Mouse (Mus musculus): ENCODE results near the gene Cnpy1. TPM values are rescaled to one million over a fixed set of nuclear protein-coding genes. Genes with fewer than 3 reads are reported as not detected.

Gene Cnpy1
- polyA plus RNA-seq, 2 experiments, result 0.09 TPM; not detected in 1

DNA sequence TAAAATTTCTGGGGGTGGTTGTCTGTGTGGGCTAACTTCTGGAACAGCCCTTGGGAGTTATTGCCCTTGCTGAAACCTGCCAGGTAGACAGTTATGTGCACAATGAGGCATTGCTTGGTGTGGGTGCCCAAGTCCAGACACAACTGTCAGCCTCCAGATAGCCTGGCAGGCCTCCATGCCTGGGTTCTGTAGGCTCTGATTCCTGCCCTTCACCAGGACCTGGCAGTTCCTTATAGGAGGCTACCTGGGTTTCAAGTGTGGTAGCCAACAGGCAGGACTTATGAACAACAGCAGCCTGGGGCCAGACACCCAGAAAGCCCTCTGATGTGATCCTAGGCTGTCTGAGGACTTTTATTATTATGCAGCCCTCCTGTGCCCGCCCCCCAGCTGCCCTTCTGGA, 81.7 kb downstream of the Cnpy1 start:
- Histone ChIP-seq H3K4me2 (ENCODE audit: low read depth) (no peak overlapping the region), H3K9ac (replicated peaks) (no peak overlapping the region), H3K36me3 (replicated peaks; ENCODE audit: control insufficient read depth, insufficient read depth, low read depth) (no peaks in the 10 kb centered on the region), H3K4me3 (ENCODE audit: insufficient read depth in 1 of 2, low read depth in 2 of 2, low read length in 2 of 2) (no peak overlapping the region), H3K27ac (no peak overlapping the region), H3K9me3 (ENCODE audit: control insufficient read depth, low read length) (no peaks in the 10 kb centered on the region), H3K4me1 (replicated peaks; ENCODE audit: control insufficient read depth in 2 of 2, insufficient read depth in 2 of 2, low read length in 1 of 2) (no peaks in the 10 kb centered on the region), H3K27me3 (ENCODE audit: control insufficient read depth, insufficient read depth, low read length) (peaks cover 96% of the 10 kb centered on the region)
- DNase-seq (ENCODE audit: low read depth in 3 of 3, low spot score in 3 of 3) (no peak), ATAC-seq (ENCODE audit: insufficient read depth) (no peak)
- WGBS (ENCODE audit: insufficient replicate concordance), result 11% methylated on average over 1 of the region's 1 CpGs
- TF ChIP-seq CTCF (IDR thresholded peaks at IDR 0.05; ENCODE audit: low read depth) (no peak), EP300 (IDR thresholded peaks at IDR 0.05; ENCODE audit: low read depth) (no peak)

DNA sequence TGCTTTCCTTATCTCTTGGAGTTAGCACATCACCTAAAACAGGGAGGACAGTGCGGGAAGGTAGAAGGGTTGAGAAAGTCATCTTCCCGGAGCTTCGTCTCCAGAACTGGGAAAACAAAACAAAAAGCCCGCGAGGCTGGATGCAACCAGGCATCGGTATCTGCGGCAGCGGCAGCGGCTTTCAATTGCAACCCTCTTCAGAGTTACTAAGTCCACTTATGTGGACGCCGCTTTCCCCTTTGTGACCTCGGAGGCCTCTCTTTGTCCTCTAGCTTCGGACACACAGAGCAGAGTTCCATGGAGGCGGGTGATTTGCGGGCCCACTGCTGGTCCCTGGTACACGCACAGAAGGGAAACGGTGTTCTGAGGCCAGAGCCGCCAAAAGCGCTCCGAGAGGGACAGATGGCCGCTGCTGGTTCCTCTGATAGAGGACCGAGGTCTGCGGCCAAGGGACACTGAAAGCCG, 83.6 kb downstream of the Cnpy1 start:
- WGBS (ENCODE audit: insufficient replicate concordance), result 1% methylated on average over 24 of the region's 24 CpGs

DNA sequence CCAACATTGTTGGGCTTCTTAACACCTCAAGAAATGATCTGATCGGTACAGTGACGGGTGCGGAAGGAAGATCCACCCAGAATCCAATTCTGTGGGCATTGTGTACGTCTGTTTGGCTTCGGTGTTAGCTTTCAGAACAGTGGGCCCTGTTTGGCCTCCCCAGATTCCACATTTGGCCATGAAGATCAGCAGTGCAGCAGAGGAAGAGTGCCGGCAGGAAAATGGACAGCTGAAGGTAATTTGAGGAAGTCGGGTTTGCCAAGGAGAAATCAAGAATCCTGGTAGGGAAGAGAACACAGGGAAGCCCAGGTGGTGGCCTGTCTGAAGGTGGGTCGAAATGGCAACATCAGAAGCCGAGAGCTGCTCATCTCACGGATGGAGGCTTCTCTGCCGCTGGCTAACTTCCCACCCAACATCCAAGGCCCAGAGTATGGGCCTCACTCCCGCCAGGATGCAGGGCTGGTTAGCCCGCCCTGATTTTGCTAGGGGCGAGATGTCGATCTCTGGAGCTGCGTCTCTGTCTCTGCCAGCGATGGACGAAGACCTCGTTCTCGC, 84.1 kb downstream of the Cnpy1 start:
- TF ChIP-seq CTCF (IDR thresholded peaks at IDR 0.05; ENCODE audit: low read depth) (no peak), EP300 (IDR thresholded peaks at IDR 0.05; ENCODE audit: low read depth) (no peak)
- peaks cover 94% of the 10 kb centered on the region for H3K27me3 ChIP-seq (ENCODE audit: control insufficient read depth, insufficient read depth, low read length)
- DNase-seq (ENCODE audit: low read depth in 3 of 3, low spot score in 3 of 3) (no peak), ATAC-seq (ENCODE audit: insufficient read depth) (no peak)
- no peaks in the 10 kb centered on the region for H3K9me3 ChIP-seq (ENCODE audit: control insufficient read depth, low read length)
- no peaks in the 10 kb centered on the region for H3K4me1 ChIP-seq (replicated peaks; ENCODE audit: control insufficient read depth in 2 of 2, insufficient read depth in 2 of 2, low read length in 1 of 2)
- WGBS (ENCODE audit: insufficient replicate concordance), result 4% methylated on average over 20 of the region's 20 CpGs
- no peak overlapping the region for H3K4me2 ChIP-seq (ENCODE audit: low read depth)
- H3K4me3 ChIP-seq (ENCODE audit: insufficient read depth in 1 of 2, low read depth in 2 of 2, low read length in 2 of 2), result no peak overlapping the region
- H3K36me3 ChIP-seq (replicated peaks; ENCODE audit: control insufficient read depth, insufficient read depth, low read depth), result no peaks in the 10 kb centered on the region
- no peak overlapping the region for H3K27ac ChIP-seq
- no peak overlapping the region for H3K9ac ChIP-seq (replicated peaks)

More for the DNA sequence above, 83.6 kb downstream of the Cnpy1 start:
- H3K4me2 ChIP-seq (ENCODE audit: low read depth), result no peak overlapping the region
- no peak for DNase-seq (ENCODE audit: low read depth in 3 of 3, low spot score in 3 of 3)
- no peaks in the 10 kb centered on the region for H3K36me3 ChIP-seq (replicated peaks; ENCODE audit: control insufficient read depth, insufficient read depth, low read depth)
- TF ChIP-seq EP300 (IDR thresholded peaks at IDR 0.05; ENCODE audit: low read depth) (no peak), CTCF (IDR thresholded peaks at IDR 0.05; ENCODE audit: low read depth) (no peak)
- no peaks in the 10 kb centered on the region for H3K4me1 ChIP-seq (replicated peaks; ENCODE audit: control insufficient read depth in 2 of 2, insufficient read depth in 2 of 2, low read length in 1 of 2)
- no peak overlapping the region for H3K4me3 ChIP-seq (ENCODE audit: insufficient read depth in 1 of 2, low read depth in 2 of 2, low read length in 2 of 2)
- no peak overlapping the region for H3K9ac ChIP-seq (replicated peaks)
- ATAC-seq (ENCODE audit: insufficient read depth), result no peak
- no peaks in the 10 kb centered on the region for H3K9me3 ChIP-seq (ENCODE audit: control insufficient read depth, low read length)
- H3K27me3 ChIP-seq (ENCODE audit: control insufficient read depth, insufficient read depth, low read length), result peaks cover 96% of the 10 kb centered on the region
- H3K27ac ChIP-seq, result no peak overlapping the region

DNA sequence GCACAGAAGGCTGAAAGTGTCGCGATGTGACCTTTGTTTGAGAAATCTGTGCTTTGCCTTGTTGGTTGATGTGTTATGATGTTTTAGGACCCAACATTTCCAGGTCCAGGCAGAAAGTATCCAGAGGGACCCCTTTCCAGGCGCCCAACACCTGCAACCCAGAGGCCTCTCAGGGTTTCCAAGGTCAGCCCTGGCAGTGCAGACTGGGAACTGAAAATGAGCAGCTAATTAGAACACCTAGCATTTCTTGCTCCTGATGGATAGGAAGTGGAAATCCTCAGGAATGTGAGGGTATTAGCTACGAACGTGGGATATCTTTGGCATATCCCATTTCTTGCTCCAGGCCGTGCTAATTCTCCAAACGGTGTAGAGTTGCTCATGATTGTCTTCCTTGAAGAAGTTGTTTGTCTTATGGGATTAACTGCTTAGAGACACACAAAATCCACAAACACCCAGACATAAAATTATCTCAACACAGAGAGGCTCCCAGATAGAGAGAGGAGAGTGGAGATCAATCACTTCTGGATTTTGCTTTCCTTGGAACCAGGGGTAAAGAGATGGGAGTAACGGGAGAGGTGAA, 85.6 kb downstream of the Cnpy1 start:
- ATAC-seq (ENCODE audit: insufficient read depth), result no peak
- no peak overlapping the region for H3K9ac ChIP-seq (replicated peaks)
- no peaks in the 10 kb centered on the region for H3K36me3 ChIP-seq (replicated peaks; ENCODE audit: control insufficient read depth, insufficient read depth, low read depth)
- H3K27me3 ChIP-seq (ENCODE audit: control insufficient read depth, insufficient read depth, low read length), result peaks cover 79% of the 10 kb centered on the region
- H3K4me3 ChIP-seq (ENCODE audit: insufficient read depth in 1 of 2, low read depth in 2 of 2, low read length in 2 of 2), result no peak overlapping the region
- no peaks in the 10 kb centered on the region for H3K9me3 ChIP-seq (ENCODE audit: control insufficient read depth, low read length)
- H3K4me2 ChIP-seq (ENCODE audit: low read depth), result no peak overlapping the region
- H3K27ac ChIP-seq, result no peak overlapping the region
- no peaks in the 10 kb centered on the region for H3K4me1 ChIP-seq (replicated peaks; ENCODE audit: control insufficient read depth in 2 of 2, insufficient read depth in 2 of 2, low read length in 1 of 2)
- WGBS (ENCODE audit: insufficient replicate concordance), result 2% methylated on average over 8 of the region's 8 CpGs
- TF ChIP-seq EP300 (IDR thresholded peaks at IDR 0.05; ENCODE audit: low read depth) (no peak), CTCF (IDR thresholded peaks at IDR 0.05; ENCODE audit: low read depth) (no peak)
- no peak for DNase-seq (ENCODE audit: low read depth in 3 of 3, low spot score in 3 of 3)

DNA sequence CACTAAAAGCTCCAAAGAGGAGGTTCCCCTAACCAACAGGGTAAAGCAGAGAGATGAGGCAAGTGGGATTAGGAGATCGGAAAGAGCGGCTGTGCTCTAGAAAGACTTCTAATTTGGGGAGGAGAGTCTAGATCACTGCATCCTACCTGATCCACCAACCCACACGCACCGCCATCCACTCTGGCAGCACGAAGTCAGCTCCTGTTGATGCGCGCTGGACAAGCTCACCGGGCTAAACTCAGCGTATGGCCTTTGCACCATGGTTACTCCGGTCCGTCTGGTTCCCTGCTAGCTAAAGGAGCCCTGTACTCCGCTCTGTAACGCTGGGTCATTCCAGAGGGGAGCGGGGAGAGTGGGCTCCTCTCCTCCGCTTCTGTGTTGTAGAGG, 86.5 kb downstream of the Cnpy1 start:
- no peak for DNase-seq (ENCODE audit: low read depth in 3 of 3, low spot score in 3 of 3)
- Histone ChIP-seq H3K4me1 (replicated peaks; ENCODE audit: control insufficient read depth in 2 of 2, insufficient read depth in 2 of 2, low read length in 1 of 2) (no peaks in the 10 kb centered on the region), H3K27ac (no peak overlapping the region), H3K9ac (replicated peaks) (no peak overlapping the region), H3K9me3 (ENCODE audit: control insufficient read depth, low read length) (no peaks in the 10 kb centered on the region), H3K4me3 (ENCODE audit: insufficient read depth in 1 of 2, low read depth in 2 of 2, low read length in 2 of 2) (no peak overlapping the region), H3K4me2 (ENCODE audit: low read depth) (no peak overlapping the region), H3K36me3 (replicated peaks; ENCODE audit: control insufficient read depth, insufficient read depth, low read depth) (no peaks in the 10 kb centered on the region), H3K27me3 (ENCODE audit: control insufficient read depth, insufficient read depth, low read length) (peaks cover 70% of the 10 kb centered on the region)
- 4% methylated on average over 15 of the region's 15 CpGs for WGBS (ENCODE audit: insufficient replicate concordance)
- TF ChIP-seq CTCF (IDR thresholded peaks at IDR 0.05; ENCODE audit: low read depth) (no peak), EP300 (IDR thresholded peaks at IDR 0.05; ENCODE audit: low read depth) (no peak)
- ATAC-seq (ENCODE audit: insufficient read depth), result no peak

Data from liver, embryonic 14.5 days (tissue).